Mouse (Mus musculus) liver, postnatal 0 days (tissue): ENCODE results near the gene Wipf3. TPM values are rescaled to one million over a fixed set of nuclear protein-coding genes. Genes with fewer than 3 reads are reported as not detected.

Experiments used
- ATAC-seq: fragments of 200-750 bp; cut with Nextera tagmentation; 2 replicates; pipeline ENCODE4 v1.8.0; 2017; ENCODE audit warnings: mild to moderate bottlenecking, moderate library complexity
- DNase-seq: peaks from one replicate; pipeline ENCODE4 v3.0.0-alpha.2; 2016
- H3K27ac ChIP-seq: fragments of 300-500 bp; sonication (generic); 2 replicates; pipeline ENCODE4 v1.5.1; 2014; ENCODE audit warnings: antibody characterized with exemption, moderate library complexity, mild to moderate bottlenecking, low read depth
- H3K27me3 ChIP-seq: fragments of 300-500 bp; sonication (generic); 2 replicates; pipeline ENCODE4 v1.6.1; 2014; ENCODE audit warnings: low read length, control low read depth, mixed read lengths; ENCODE audit not compliant: insufficient read depth
- H3K36me3 ChIP-seq: fragments of 300-500 bp; sonication (generic); replicated peaks from 2 replicates; pipeline ENCODE4 v1.6.1; 2014; ENCODE audit warnings: mild to moderate bottlenecking, control low read depth, low read length, moderate library complexity, mixed read lengths; ENCODE audit not compliant: insufficient read depth
- H3K4me1 ChIP-seq: fragments of 300-500 bp; sonication (generic); 2 replicates; pipeline ENCODE4 v1.6.1; 2014; ENCODE audit warnings: antibody characterized with exemption, mild to moderate bottlenecking, control low read depth; ENCODE audit not compliant: insufficient read depth
- H3K4me2 ChIP-seq: fragments of 300-500 bp; sonication (generic); 2 replicates; pipeline ENCODE4 v1.6.1; 2014; ENCODE audit warnings: low read depth, mild to moderate bottlenecking, low read length, moderate library complexity, mixed read lengths
- H3K4me3 ChIP-seq: fragments of 300-500 bp; sonication (generic); 2 replicates; pipeline ENCODE4 v1.5.1; 2014; ENCODE audit warnings: low read depth, low read length
- H3K9ac ChIP-seq: fragments of 300-500 bp; sonication (generic); replicated peaks from 2 replicates; pipeline ENCODE4 v1.6.1; 2014; ENCODE audit warnings: mild to moderate bottlenecking, moderate library complexity
- H3K9me3 ChIP-seq: fragments of 300-500 bp; sonication (generic); 2 replicates; pipeline ENCODE4 v1.6.1; 2016; ENCODE audit warnings: mild to moderate bottlenecking, control low read depth, low read length, mixed read lengths
- CTCF ChIP-seq: sonication (generic); IDR thresholded peaks from 2 replicates; pipeline ENCODE4 v1.5.1; 2016; ENCODE audit warnings: antibody characterized with exemption, low read depth
- EP300 ChIP-seq: IDR thresholded peaks from 2 replicates; pipeline ENCODE4 v1.6.1; 2016; ENCODE audit warnings: antibody characterized with exemption, low read depth, mild to moderate bottlenecking
- WGBS: fragments of 180-500 bp; shearing (Covaris S2); extraction: QIAGEN DNeasy Blood & Tissue Kit; methylation state at CpG from one replicate; pipeline ENCODE4 v1.1.7; 2014; ENCODE audit not compliant: insufficient replicate concordance; 5-methylcytosine and 5-hydroxymethylcytosine counted together
- polyA plus RNA-seq: library from polyadenylated mRNA; unstranded; fragments of >200 nt; fragmentation: Nextera tagmentation; extraction: Ambion mirVana; gene quantifications from 2 replicates; pipeline ENCODE4 v1.2.1, GENCODE M21; 2015

Wipf3 gene
- polyA plus RNA-seq, 1 experiment from 2014 or later = 0.34 TPM

DNA sequence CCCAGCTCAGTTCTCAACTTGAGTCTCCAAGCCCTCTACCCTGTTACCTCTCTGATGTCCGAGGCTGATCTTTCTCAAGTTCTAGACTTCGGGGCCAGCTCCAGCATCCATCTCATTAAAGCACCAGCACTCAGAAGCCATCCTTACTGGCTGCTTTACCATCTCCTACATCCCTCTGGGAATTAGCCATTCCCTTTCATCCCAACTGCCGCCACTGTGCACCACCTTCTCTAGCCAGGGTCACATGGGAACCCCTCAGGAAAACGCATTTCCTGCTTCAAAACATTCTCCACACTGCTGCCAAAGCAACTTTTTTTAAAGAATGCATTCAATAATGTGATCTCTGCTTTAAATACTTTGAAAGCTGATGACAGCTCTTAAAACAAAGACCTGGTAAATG is 119.9 kb downstream of the Wipf3 start:
- H3K4me1 ChIP-seq = no peaks in the 10 kb centered on the region
- no peak overlapping the region for H3K4me3 ChIP-seq
- H3K9ac ChIP-seq = no peak overlapping the region
- no peaks in the 10 kb centered on the region for H3K9me3 ChIP-seq
- DNase-seq (no peak), ATAC-seq (no peak)
- no peaks in the 10 kb centered on the region for H3K27me3 ChIP-seq
- no peaks in the 10 kb centered on the region for H3K36me3 ChIP-seq
- TF ChIP-seq CTCF (no peak), EP300 (no peak)
- WGBS = 66% methylated on average over 4 of the region's 4 CpGs
- H3K27ac ChIP-seq = no peak overlapping the region
- H3K4me2 ChIP-seq = no peak overlapping the region

DNA sequence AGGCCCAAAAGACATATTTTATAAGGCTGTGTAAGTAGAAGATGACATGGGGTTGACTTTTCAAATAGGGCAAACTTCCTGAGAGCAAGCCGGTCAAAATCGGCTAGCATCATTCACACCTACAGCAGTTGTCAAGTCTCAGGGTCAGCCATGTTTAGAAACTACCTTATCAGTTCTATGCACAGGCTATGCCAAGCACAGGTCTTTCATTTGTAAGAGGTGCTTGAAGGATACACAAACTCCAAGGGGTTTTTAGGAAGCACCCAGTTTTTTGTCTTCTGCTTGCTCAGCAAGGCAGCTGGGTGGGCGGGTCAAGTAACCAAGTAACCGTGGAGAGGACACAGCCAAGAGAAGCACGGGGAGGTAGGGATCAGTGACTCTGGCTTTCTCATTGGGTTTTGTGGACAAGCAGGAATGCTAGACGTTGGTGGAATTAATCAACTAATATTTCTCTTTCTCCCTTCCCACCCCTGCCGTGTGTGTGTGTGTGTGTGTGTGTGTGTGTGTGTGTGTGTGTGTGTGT is 121.5 kb downstream of the Wipf3 start:
- H3K9ac ChIP-seq = no peak overlapping the region
- DNase-seq (no peak), ATAC-seq (no peak)
- H3K27me3 ChIP-seq = no peaks in the 10 kb centered on the region
- H3K36me3 ChIP-seq = no peaks in the 10 kb centered on the region
- H3K4me1 ChIP-seq = no peaks in the 10 kb centered on the region
- no peak for TF ChIP-seq CTCF
- TF ChIP-seq EP300 = no peak
- WGBS = 67% methylated on average over 6 of the region's 7 CpGs
- H3K9me3 ChIP-seq = no peaks in the 10 kb centered on the region
- H3K27ac ChIP-seq = no peak overlapping the region
- H3K4me3 ChIP-seq = no peak overlapping the region
- H3K4me2 ChIP-seq = no peak overlapping the region

DNA sequence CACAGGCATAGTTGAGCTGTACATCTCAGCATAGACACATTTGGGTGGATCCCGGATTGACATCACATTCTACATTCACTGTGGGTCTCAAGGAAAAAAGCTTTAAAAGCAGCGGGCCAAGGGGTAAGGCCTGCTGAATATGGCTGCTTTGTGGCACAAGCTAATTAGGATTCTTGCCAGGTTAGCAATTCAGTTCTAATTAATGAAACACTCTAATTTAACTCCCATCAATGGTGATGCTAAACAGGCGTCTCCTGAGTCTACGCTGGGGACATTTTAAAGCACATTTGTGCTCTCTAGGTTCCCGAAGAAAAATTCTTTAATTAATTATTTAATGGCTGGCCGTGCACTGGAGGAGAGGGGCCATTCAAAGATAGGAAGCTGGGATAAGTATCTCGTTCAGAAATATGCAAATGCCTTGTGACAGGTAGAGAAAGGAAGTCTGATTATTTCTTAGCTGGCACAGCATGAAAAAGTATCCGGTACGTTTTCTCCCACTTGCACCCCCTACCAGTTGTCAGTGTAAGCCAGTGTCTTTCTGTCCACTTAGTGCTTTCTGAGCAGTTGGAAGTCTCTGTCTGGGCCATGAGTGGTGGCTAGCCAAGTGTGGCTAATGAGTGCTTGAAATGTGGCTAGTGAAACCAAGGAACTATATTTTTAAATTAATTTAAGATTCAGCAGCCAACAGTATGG is 123.5 kb downstream of the Wipf3 start:
- no peak overlapping the region for H3K4me2 ChIP-seq
- H3K27me3 ChIP-seq = no peaks in the 10 kb centered on the region
- H3K9me3 ChIP-seq = no peaks in the 10 kb centered on the region
- no peak overlapping the region for H3K9ac ChIP-seq
- ATAC-seq (no peak), DNase-seq (no peak)
- WGBS = 75% methylated on average over 9 of the region's 9 CpGs
- H3K36me3 ChIP-seq = no peaks in the 10 kb centered on the region
- no peak overlapping the region for H3K4me3 ChIP-seq
- H3K4me1 ChIP-seq = no peaks in the 10 kb centered on the region
- TF ChIP-seq CTCF (no peak), EP300 (no peak)
- no peak overlapping the region for H3K27ac ChIP-seq

Other genes with a start within 250 kb of the Wipf3 start
- 0.81 and 0.94 TPM in 2 replicates for gene Prr15, start 103.8 kb upstream of the Wipf3 start, polyA plus RNA-seq
- 0.32 and 0.35 TPM in 2 replicates for gene Scrn1, start 136.9 kb downstream of the Wipf3 start, polyA plus RNA-seq
- gene Plekha8, start 165.5 kb downstream of the Wipf3 start, polyA plus RNA-seq = 4.3 and 4.8 TPM in 2 replicates
- gene Fkbp14, start 167.7 kb downstream of the Wipf3 start, polyA plus RNA-seq = 1.7 and 2.3 TPM in 2 replicates